Mouse (Mus musculus) gastrocnemius, postnatal 4 days (tissue): ENCODE data around the gene Trim68. TPM values are rescaled to one million over a fixed set of nuclear protein-coding genes. Genes with fewer than 3 reads are reported as not detected.
"Not testable (repeated sequence)": the region's sequence is repeated elsewhere in the genome, so short reads cannot be mapped to it uniquely, and the experiment has no call there.

Experiments used
- DNase-seq, 2 experiments: peaks; one replicate each; pipeline ENCODE4 v3.0.0; 2021 to 2022; ENCODE audit warnings: low spot score in 2 of 2, mixed read lengths in 2 of 2
- long read RNA-seq, 2 experiments: library from polyadenylated mRNA; stranded (forward); transcript quantifications; one replicate each; pipeline ENCODE4 v2.0.0; 2021
- total RNA-seq, 2 experiments: library from RNA; stranded (reverse); gene quantifications; 2 replicates each; pipeline ENCODE4 v1.2.3; 2021

Trim68 gene
- total RNA-seq: 1 to 10 TPM; 7.2 to 9.0 TPM
- long read RNA-seq, experiment 1, transcript Trim68-205 (6 exons, 2,301 nt): major isoform, 5 of 13 reads
- long read RNA-seq, experiment 1, partial matches to known transcripts: 1 of 13 reads
- long read RNA-seq, experiment 1, other reads (novel, unspliced or antisense): 4 of 13 reads
- long read RNA-seq, experiment 2, transcript Trim68-201 (7 exons, 2,388 nt): major isoform, 6 of 10 reads
- long read RNA-seq, experiment 2, partial matches to known transcripts: 1 of 10 reads
- long read RNA-seq, experiment 2, other reads (novel, unspliced or antisense): 0 of 10 reads

- peak; percentile 71 to 89 for DNase-seq
Measured at GRCm38 (mm10) chr7:102686944-102687501, at the start of gene Trim68. Trim68 (minus strand) TSS chr7:102687327.

GRCm38 (mm10) chr7:102733793-102734192, 46.7 kb upstream of the Trim68 start:
- DNase-seq: no peak

GRCm38 (mm10) chr7:102727391-102727790, 40.3 kb upstream of the Trim68 start, which contains the start of gene Olfr559:
Olfr559 (minus strand) TSS chr7:102727491.
- no peak for DNase-seq

GRCm38 (mm10) chr7:102718970-102719369, 31.8 kb upstream of the Trim68 start, which contains the start of gene Olfr33:
Olfr33 (minus strand) TSS chr7:102719070.
- DNase-seq: no peak

- DNase-seq: no peak
Measured at GRCm38 (mm10) chr7:102701915-102702314, 14.8 kb upstream of the Trim68 start, which contains the start of gene Olfr558. Olfr558 (plus strand) TSS chr7:102702215.

GRCm38 (mm10) chr7:102698461-102698860, 11.3 kb upstream of the Trim68 start:
- no peak for DNase-seq

- no peak for DNase-seq
Measured at GRCm38 (mm10) chr7:102695358-102696125, 8.4 kb upstream of the Trim68 start, which contains the start of gene Olfr557. Olfr557 (plus strand) TSS chr7:102695910.

GRCm38 (mm10) chr7:102681916-102682315, 5.2 kb downstream of the Trim68 start:
- DNase-seq: no peak

GRCm38 (mm10) chr7:102676225-102676624, 10.9 kb downstream of the Trim68 start:
- no peak for DNase-seq

GRCm38 (mm10) chr7:102665378-102665777, 21.7 kb downstream of the Trim68 start:
- DNase-seq: no peak

GRCm38 (mm10) chr7:102664599-102664998, 22.5 kb downstream of the Trim68 start, which contains the start of gene Olfr556:
Olfr556 (plus strand) TSS chr7:102664899.
- no peak for DNase-seq

GRCm38 (mm10) chr7:102658523-102658922, 28.6 kb downstream of the Trim68 start, which contains the start of gene Olfr555:
Olfr555 (plus strand) TSS chr7:102658823.
- no peak for DNase-seq

- not testable (repeated sequence) for DNase-seq
Measured at GRCm38 (mm10) chr7:102644945-102645344, 42.2 kb downstream of the Trim68 start.

- DNase-seq: no peak
Measured at GRCm38 (mm10) chr7:102638132-102638531, 49.0 kb downstream of the Trim68 start, which contains the start of gene Olfr554. Olfr554 (plus strand) TSS chr7:102638432.

GRCm38 (mm10) chr7:102636665-102637064, 50.5 kb downstream of the Trim68 start:
- no peak for DNase-seq

Other genes with a start within 250 kb of the Trim68 start
- gene Rrm1, start 245.6 kb downstream of the Trim68 start, total RNA-seq: 10 to 100 TPM; 49.5 to 52.2 TPM
- not detected for gene Olfr543, start 205.6 kb downstream of the Trim68 start, total RNA-seq
- not detected for gene Olfr544, start 199.0 kb downstream of the Trim68 start, total RNA-seq
- not detected for gene Olfr545, start 187.8 kb downstream of the Trim68 start, total RNA-seq
- gene Olfr547, start 152.6 kb downstream of the Trim68 start, total RNA-seq: not detected
- not detected for gene Olfr548-ps1, start 146.4 kb downstream of the Trim68 start, total RNA-seq
- gene Olfr549, start 137.5 kb downstream of the Trim68 start, total RNA-seq: not detected
- 1 to 10 TPM; 4.7 to 6.4 TPM for gene Trim21, start 121.8 kb downstream of the Trim68 start, total RNA-seq
- gene Olfr550, start 115.9 kb downstream of the Trim68 start, total RNA-seq: under 1 TPM in 1 of 2 experiments, not detected in 1; 0.10 TPM
- gene Olfr551, start 95.4 kb downstream of the Trim68 start, total RNA-seq: not detected
- gene Olfr552, start 89.6 kb downstream of the Trim68 start, total RNA-seq: not detected
- not detected for gene Olfr553, start 69.1 kb downstream of the Trim68 start, total RNA-seq
- not detected for gene Olfr554, start 48.9 kb downstream of the Trim68 start, total RNA-seq
- not detected for gene Olfr555, start 28.5 kb downstream of the Trim68 start, total RNA-seq
- gene Olfr556, start 22.4 kb downstream of the Trim68 start, total RNA-seq: not detected
- not detected for gene Olfr557, start 8.6 kb upstream of the Trim68 start, total RNA-seq
- 1 to 10 TPM; 3.3 to 5.2 TPM for gene Olfr558, start 14.9 kb upstream of the Trim68 start, total RNA-seq
- gene Olfr33, start 31.7 kb upstream of the Trim68 start, total RNA-seq: not detected
- not detected for gene Olfr559, start 40.2 kb upstream of the Trim68 start, total RNA-seq
- under 1 TPM in 1 of 2 experiments, not detected in 1; 0.17 TPM for gene Olfr560, start 72.0 kb upstream of the Trim68 start, total RNA-seq
- gene Olfr78, start 72.1 kb upstream of the Trim68 start, total RNA-seq: 1 to 10 TPM in 1 of 2 experiments, under 1 TPM in 1; 0.83 to 1.9 TPM
- under 1 TPM in 1 of 2 experiments, not detected in 1; 0.27 TPM for gene Olfr561, start 83.9 kb upstream of the Trim68 start, total RNA-seq
- not detected for gene Olfr564, start 116.2 kb upstream of the Trim68 start, total RNA-seq
- not detected for gene Olfr566, start 171.4 kb upstream of the Trim68 start, total RNA-seq
- gene Olfr568, start 189.8 kb upstream of the Trim68 start, total RNA-seq: not detected
- gene Olfr569, start 203.6 kb upstream of the Trim68 start, total RNA-seq: not detected
- gene Olfr570, start 207.2 kb upstream of the Trim68 start, total RNA-seq: not detected
- gene Olfr571, start 230.2 kb upstream of the Trim68 start, total RNA-seq: not detected
- not detected for gene Olfr572, start 237.1 kb upstream of the Trim68 start, total RNA-seq